Mouse (Mus musculus) forebrain, embryonic 15.5 days (tissue): Measurements from ENCODE around the gene Srcin1. TPM values are rescaled to one million over a fixed set of nuclear protein-coding genes. Genes with fewer than 3 reads are reported as not detected.

Source experiments
- ATAC-seq: fragments of 200-750 bp; cut with Nextera tagmentation; replicated peaks from 2 replicates; pipeline ENCODE4 v1.8.0; 2017; ENCODE audit warnings: mild to moderate bottlenecking, moderate TSS enrichment, moderate library complexity
- H3K27ac ChIP-seq: fragments of 300-500 bp; sonication (generic); replicated peaks from 2 replicates; pipeline ENCODE4 v1.5.1; 2015; ENCODE audit warnings: mild to moderate bottlenecking, inconsistent platforms
- H3K27me3 ChIP-seq: fragments of 300-500 bp; sonication (generic); 2 replicates; pipeline ENCODE4 v1.6.1; 2015; ENCODE audit warnings: inconsistent platforms
- H3K36me3 ChIP-seq: fragments of 300-500 bp; sonication (generic); 2 replicates; pipeline ENCODE4 v1.6.1; 2015; ENCODE audit warnings: mild to moderate bottlenecking, inconsistent platforms
- H3K4me1 ChIP-seq: fragments of 300-500 bp; sonication (generic); 2 replicates; pipeline ENCODE4 v1.6.1; 2015; ENCODE audit warnings: inconsistent platforms
- H3K4me2 ChIP-seq: fragments of 300-500 bp; sonication (generic); replicated peaks from 2 replicates; pipeline ENCODE4 v1.6.1; 2015; ENCODE audit warnings: mild to moderate bottlenecking, inconsistent platforms
- H3K4me3 ChIP-seq: fragments of 300-500 bp; sonication (generic); 2 replicates; pipeline ENCODE4 v1.5.1; 2015; ENCODE audit warnings: mild to moderate bottlenecking, inconsistent platforms
- H3K9ac ChIP-seq: fragments of 300-500 bp; sonication (generic); replicated peaks from 2 replicates; pipeline ENCODE4 v1.6.1; 2015; ENCODE audit warnings: mild to moderate bottlenecking, inconsistent platforms
- H3K9me3 ChIP-seq: fragments of 300-500 bp; sonication (generic); 2 replicates; pipeline ENCODE4 v1.6.1; 2016; ENCODE audit warnings: inconsistent platforms
- WGBS: fragments of 180-500 bp; shearing (Covaris S2); methylation state at CpG from one replicate; pipeline ENCODE4 v1.1.7; 2015; ENCODE audit warnings: mixed read lengths; 5-methylcytosine and 5-hydroxymethylcytosine counted together
- polyA plus RNA-seq: library from polyadenylated mRNA; unstranded; fragments of >200 nt; fragmentation: Nextera tagmentation; extraction: Ambion mirVana; gene quantifications from 2 replicates; pipeline ENCODE4 v1.2.1, GENCODE M21; 2015

Srcin1 gene
- polyA plus RNA-seq, 1 experiment from 2014 or later, result 10.8 TPM

GRCm38 (mm10) chr11:97509058-97509457 lies 66.9 kb downstream of the Srcin1 start:
- WGBS, result 43% methylated on average over 5 of the region's 5 CpGs
- 0 out of 2 replicates have a peak, but pooled peaks cover 3% of the 10 kb centered on the region for H3K4me1 ChIP-seq
- no peaks in the 10 kb centered on the region for H3K27me3 ChIP-seq
- ATAC-seq, result no peak
- H3K9me3 ChIP-seq, result no peaks in the 10 kb centered on the region
- H3K4me2 ChIP-seq, result no peak overlapping the region
- H3K36me3 ChIP-seq, result no peaks in the 10 kb centered on the region
- H3K4me3 ChIP-seq, result no peak overlapping the region
- H3K27ac ChIP-seq, result no peak overlapping the region
- no peak overlapping the region for H3K9ac ChIP-seq

GRCm38 (mm10) chr11:97508198-97508597 lies 67.8 kb downstream of the Srcin1 start:
- H3K9me3 ChIP-seq, result no peaks in the 10 kb centered on the region
- 0 out of 2 replicates have a peak, but pooled peaks cover 3% of the 10 kb centered on the region for H3K4me1 ChIP-seq
- H3K4me3 ChIP-seq, result no peak overlapping the region
- H3K27me3 ChIP-seq, result no peaks in the 10 kb centered on the region
- 85% methylated on average over 3 of the region's 3 CpGs for WGBS
- no peaks in the 10 kb centered on the region for H3K36me3 ChIP-seq
- H3K4me2 ChIP-seq, result no peak overlapping the region
- no peak overlapping the region for H3K9ac ChIP-seq
- no peak for ATAC-seq
- no peak overlapping the region for H3K27ac ChIP-seq

- Histone ChIP-seq H3K9ac (no peak overlapping the region), H3K27ac (no peak overlapping the region)
- ATAC-seq, result no peak
Measured at GRCm38 (mm10) chr11:97506331-97506730, 69.7 kb downstream of the Srcin1 start.

DNA sequence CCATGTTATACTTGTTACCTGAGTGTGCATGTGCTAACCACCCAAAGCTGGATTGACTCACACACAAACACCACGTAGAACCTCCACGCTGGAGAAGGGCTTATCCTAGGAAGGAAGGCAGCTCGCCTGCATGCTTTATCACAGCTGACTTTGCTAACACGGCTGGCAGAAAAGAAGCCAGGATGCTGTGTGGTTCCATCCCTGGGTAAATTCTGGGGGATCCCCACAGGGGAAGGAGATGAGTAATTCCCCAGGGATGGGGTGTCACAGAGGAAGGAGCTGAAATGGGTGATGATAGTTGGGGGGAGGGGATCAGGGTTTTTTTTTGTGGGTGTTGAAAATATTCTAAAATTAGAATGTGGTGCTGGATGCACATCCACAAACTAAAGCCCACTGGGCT lies 70.2 kb downstream of the Srcin1 start:
- Histone ChIP-seq H3K36me3 (no peaks in the 10 kb centered on the region), H3K4me1 (peaks cover 6% of the 10 kb centered on the region), H3K27ac (no peak overlapping the region; the same call in 1 of the 2 replicates), H3K9ac (no peak overlapping the region), H3K27me3 (peaks cover 15% of the 10 kb centered on the region), H3K9me3 (no peaks in the 10 kb centered on the region), H3K4me2 (no peak overlapping the region), H3K4me3 (no peak overlapping the region)
- 75% methylated on average over 4 of the region's 4 CpGs for WGBS
- no peak for ATAC-seq

More at GRCm38 (mm10) chr11:97506331-97506730, 69.7 kb downstream of the Srcin1 start:
- no peak overlapping the region for H3K4me3 ChIP-seq
- WGBS, result 51% methylated on average over 8 of the region's 8 CpGs
- H3K4me1 ChIP-seq, result 0 out of 2 replicates have a peak, but pooled peaks cover 3% of the 10 kb centered on the region
- no peak overlapping the region for H3K4me2 ChIP-seq
- no peaks in the 10 kb centered on the region for H3K9me3 ChIP-seq
- no peaks in the 10 kb centered on the region for H3K36me3 ChIP-seq
- H3K27me3 ChIP-seq, result peaks cover 10% of the 10 kb centered on the region

DNA sequence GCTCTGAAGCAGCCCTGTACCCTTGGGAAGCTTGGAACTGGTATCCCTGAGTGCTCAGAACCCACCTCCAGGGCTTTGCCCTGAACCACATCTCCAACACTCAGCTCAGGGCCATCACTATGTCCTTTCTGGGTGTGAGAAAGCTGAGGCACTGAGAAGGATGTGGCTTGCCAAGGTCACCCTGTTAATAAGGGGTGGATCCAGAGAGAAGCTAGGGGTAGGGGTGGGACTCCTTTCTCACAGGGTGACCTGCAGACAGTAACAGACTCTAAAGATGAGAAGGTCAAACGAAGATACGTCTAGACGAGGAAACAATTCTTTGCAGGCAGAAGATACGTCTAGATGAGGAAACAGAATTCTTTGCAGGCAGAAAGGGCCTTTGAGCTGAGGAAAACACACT lies 73.1 kb downstream of the Srcin1 start:
- Histone ChIP-seq H3K27me3 (peaks cover 42% of the 10 kb centered on the region), H3K4me3 (no peak overlapping the region), H3K9me3 (no peaks in the 10 kb centered on the region), H3K27ac (no peak overlapping the region), H3K9ac (no peak overlapping the region), H3K36me3 (no peaks in the 10 kb centered on the region), H3K4me1 (peaks cover 14% of the 10 kb centered on the region), H3K4me2 (no peak overlapping the region)
- no peak for ATAC-seq
- WGBS, result 80% methylated on average over 4 of the region's 4 CpGs

- 37% methylated on average over 9 of the region's 9 CpGs for WGBS
- H3K4me2 ChIP-seq, result no peak overlapping the region
- peaks cover 14% of the 10 kb centered on the region for H3K4me1 ChIP-seq
- no peaks in the 10 kb centered on the region for H3K9me3 ChIP-seq
- no peaks in the 10 kb centered on the region for H3K36me3 ChIP-seq
- no peak for ATAC-seq
- no peak overlapping the region for H3K27ac ChIP-seq
- H3K27me3 ChIP-seq, result peaks cover 42% of the 10 kb centered on the region
- H3K9ac ChIP-seq, result no peak overlapping the region; the same call in 1 of the 2 replicates
- H3K4me3 ChIP-seq, result no peak overlapping the region
Measured at GRCm38 (mm10) chr11:97502383-97502782, 73.6 kb downstream of the Srcin1 start.

- no peak overlapping the region for H3K27ac ChIP-seq
- ATAC-seq, result peak; percentile 42
- peak overlapping the region; percentile 52 for H3K4me2 ChIP-seq
- H3K36me3 ChIP-seq, result no peaks in the 10 kb centered on the region
- 10% methylated on average over 50 of the region's 51 CpGs for WGBS
- H3K4me3 ChIP-seq, result peak overlapping the region; percentile 31
- H3K4me1 ChIP-seq, result peaks cover 14% of the 10 kb centered on the region
- H3K27me3 ChIP-seq, result peaks cover 42% of the 10 kb centered on the region
- H3K9ac ChIP-seq, result peak overlapping the region; percentile 20
- H3K9me3 ChIP-seq, result no peaks in the 10 kb centered on the region
Measured at GRCm38 (mm10) chr11:97500720-97501448, 75.1 kb downstream of the Srcin1 start.

DNA sequence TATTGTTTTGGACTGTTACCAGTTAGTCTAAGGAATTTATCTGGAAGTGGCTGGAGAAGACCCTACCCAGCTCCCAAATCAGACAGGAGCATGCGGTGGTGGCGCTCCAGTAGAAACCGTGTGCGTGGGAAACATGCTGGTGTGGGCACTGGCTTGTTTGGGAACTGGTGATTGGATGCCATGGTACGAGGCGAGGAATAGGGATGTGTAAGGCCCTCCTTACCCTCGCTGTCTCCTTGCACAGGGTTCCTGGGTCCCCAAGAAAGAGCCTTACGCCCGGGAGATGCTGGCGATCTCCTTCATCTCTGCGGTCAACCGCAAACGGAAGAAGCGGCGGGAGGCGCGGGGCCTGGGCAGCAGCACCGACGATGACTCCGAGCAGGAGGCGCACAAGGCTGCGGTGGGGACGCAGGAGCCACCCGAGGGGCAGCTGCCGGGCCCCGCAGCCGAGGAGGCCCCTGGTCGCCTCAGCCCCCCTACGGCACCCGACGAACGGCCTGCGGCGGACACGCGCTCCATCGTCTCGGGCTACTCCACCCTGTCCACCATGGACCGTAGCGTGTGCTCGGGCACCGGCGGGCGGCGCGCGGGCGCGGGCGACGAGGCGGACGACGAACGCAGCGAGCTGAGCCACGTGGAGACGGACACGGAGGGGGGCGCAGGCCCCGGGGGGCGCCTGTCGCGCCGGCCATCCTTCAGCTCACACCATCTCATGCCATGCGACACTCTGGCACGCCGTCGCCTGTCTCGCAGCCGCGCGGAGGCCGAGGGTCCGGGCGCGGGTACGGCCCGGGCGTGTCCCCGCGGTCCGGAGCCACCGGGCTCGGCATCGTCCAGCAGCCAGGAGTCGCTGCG lies 75.9 kb downstream of the Srcin1 start, which contains the start of gene 4933428G20Rik:
Gene 4933428G20Rik (minus strand): TSS at position 476 of the 855 bp plus-strand sequence.
- Histone ChIP-seq H3K27ac (no peak within 1 kb of the TSS), H3K9ac (peak within 1 kb of the TSS; percentile 20), H3K4me3 (peak within 1 kb of the TSS; percentile 31), H3K36me3 (no peaks in the 10 kb centered on the region), H3K4me1 (peaks cover 14% of the 10 kb centered on the region), H3K4me2 (peak within 1 kb of the TSS; percentile 52), H3K9me3 (no peaks in the 10 kb centered on the region), H3K27me3 (peaks cover 42% of the 10 kb centered on the region)
- 0 out of 2 replicates have a peak, but pooled peaks have one; percentile 15 for ATAC-seq
- WGBS, result 5% methylated on average over 71 of the region's 88 CpGs

DNA sequence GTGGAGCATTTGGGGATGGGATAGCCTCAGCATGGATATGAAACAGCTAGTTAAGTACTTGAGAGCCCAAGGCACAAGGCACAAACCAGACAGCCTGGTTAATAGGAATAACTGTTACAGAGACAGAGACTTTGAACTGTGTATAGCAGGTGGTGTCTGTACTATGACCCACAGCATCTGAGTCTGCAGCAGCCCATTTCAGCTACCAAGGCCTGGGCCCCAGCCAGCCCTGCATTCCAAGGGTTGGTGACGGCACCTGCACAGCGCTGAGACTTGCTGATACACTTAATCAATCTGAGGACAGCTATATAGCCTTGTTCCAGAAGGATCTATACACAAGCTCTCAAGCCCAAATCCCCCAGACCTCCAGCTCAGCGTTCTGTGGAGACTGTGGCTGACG lies 78.4 kb downstream of the Srcin1 start:
- Histone ChIP-seq H3K4me2 (no peak overlapping the region), H3K9ac (no peak overlapping the region), H3K27ac (no peak overlapping the region), H3K36me3 (peaks cover 11% of the 10 kb centered on the region), H3K9me3 (no peaks in the 10 kb centered on the region), H3K27me3 (peaks cover 42% of the 10 kb centered on the region), H3K4me1 (peaks cover 14% of the 10 kb centered on the region), H3K4me3 (no peak overlapping the region)
- ATAC-seq, result no peak
- 86% methylated on average over 4 of the region's 4 CpGs for WGBS

DNA sequence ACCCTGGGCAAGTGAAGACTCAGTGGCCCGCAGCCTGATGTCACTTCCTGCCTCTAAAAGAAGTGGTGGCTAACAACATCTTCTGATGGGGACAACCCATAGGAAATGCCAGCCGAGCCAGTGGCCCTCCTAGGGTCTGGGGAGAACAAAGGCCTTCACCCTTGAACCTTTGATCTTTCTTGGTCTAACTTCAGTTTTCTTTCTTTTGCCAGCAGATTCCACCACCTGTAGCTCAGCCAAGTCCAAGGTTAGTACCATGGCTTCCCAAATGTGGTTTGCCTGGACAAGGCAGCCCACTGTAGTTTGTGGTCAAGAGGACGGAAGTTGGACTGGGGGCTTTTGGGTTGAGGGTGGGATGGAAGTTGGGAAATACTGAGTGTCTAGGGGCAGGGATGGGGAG lies 83.2 kb downstream of the Srcin1 start:
- H3K9ac ChIP-seq, result no peak overlapping the region
- H3K27me3 ChIP-seq, result peaks cover under 1% of the 10 kb centered on the region; the same call in 1 of the 2 replicates
- H3K4me3 ChIP-seq, result no peak overlapping the region
- no peak overlapping the region for H3K4me2 ChIP-seq
- no peaks in the 10 kb centered on the region for H3K4me1 ChIP-seq
- no peak overlapping the region for H3K27ac ChIP-seq
- no peak for ATAC-seq
- no peaks in the 10 kb centered on the region for H3K9me3 ChIP-seq
- H3K36me3 ChIP-seq, result peaks cover 25% of the 10 kb centered on the region
- WGBS, result 76% methylated on average over 3 of the region's 3 CpGs

DNA sequence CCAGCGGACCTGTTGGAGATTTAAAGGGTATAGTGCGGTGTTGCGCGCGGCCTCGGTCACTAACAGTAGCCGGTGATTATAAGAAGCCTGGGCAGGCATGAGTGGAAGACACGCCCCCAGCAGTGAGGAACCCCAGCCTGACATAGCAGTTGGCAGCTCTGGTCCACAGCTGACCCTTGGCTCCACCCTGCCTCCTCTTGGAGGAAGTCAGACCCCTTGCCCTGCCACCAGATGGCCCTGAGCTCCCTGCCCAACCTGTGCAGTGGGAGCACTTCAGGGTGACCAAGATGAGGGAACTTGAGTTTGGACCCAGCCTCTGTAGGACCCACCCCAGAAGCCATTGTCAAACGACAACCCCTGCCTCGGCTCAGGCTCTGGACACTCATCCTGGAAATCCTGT lies 84.3 kb downstream of the Srcin1 start:
- Histone ChIP-seq H3K4me2 (no peak overlapping the region), H3K27ac (no peak overlapping the region), H3K4me3 (no peak overlapping the region), H3K9me3 (no peaks in the 10 kb centered on the region), H3K27me3 (no peaks in the 10 kb centered on the region), H3K4me1 (no peaks in the 10 kb centered on the region), H3K36me3 (peaks cover 25% of the 10 kb centered on the region), H3K9ac (no peak overlapping the region)
- 75% methylated on average over 10 of the region's 10 CpGs for WGBS
- ATAC-seq, result no peak
